Mouse (Mus musculus): ENCODE data around the gene Tmigd1. TPM values are rescaled to one million over a fixed set of nuclear protein-coding genes. Genes with fewer than 3 reads are reported as not detected.

Gene Tmigd1
- polyA plus RNA-seq, 1 experiment from 2014 or later: 0.44 TPM

- TF ChIP-seq CTCF (IDR thresholded peaks at IDR 0.05) (no peak), EP300 (IDR thresholded peaks at IDR 0.05) (no peak)
- H3K4me1 ChIP-seq (ENCODE audit: insufficient read depth, low read depth, low read length): no peaks in the 10 kb centered on the region
- no peak overlapping the region for H3K4me2 ChIP-seq (replicated peaks; ENCODE audit: low read depth, low read length)
- H3K27me3 ChIP-seq (replicated peaks; ENCODE audit: insufficient read depth, low read length): no peaks in the 10 kb centered on the region
- WGBS: 71% methylated on average over 3 of the region's 3 CpGs
- H3K4me3 ChIP-seq (ENCODE audit: low read depth, low read length): no peak overlapping the region
- peak; percentile 62 for DNase-seq (ENCODE audit: low spot score)
- no peaks in the 10 kb centered on the region for H3K36me3 ChIP-seq (ENCODE audit: insufficient read depth, low read length)
- H3K27ac ChIP-seq (ENCODE audit: low read length): no peak overlapping the region
- ATAC-seq: peak; percentile 43
- H3K9ac ChIP-seq (replicated peaks; ENCODE audit: low read depth): no peak overlapping the region
- H3K9me3 ChIP-seq (ENCODE audit: low read length): no peaks in the 10 kb centered on the region
Measured at GRCm38 (mm10) chr11:76861185-76861584, 40.8 kb upstream of the Tmigd1 start.

GRCm38 (mm10) chr11:76872556-76873234 is 29.3 kb upstream of the Tmigd1 start:
- DNase-seq (ENCODE audit: low spot score) (no peak), ATAC-seq (no peak)
- no peak for TF ChIP-seq EP300 (IDR thresholded peaks at IDR 0.05)
- no peak for TF ChIP-seq CTCF (IDR thresholded peaks at IDR 0.05)
- H3K36me3 ChIP-seq (ENCODE audit: insufficient read depth, low read length): no peaks in the 10 kb centered on the region
- H3K27me3 ChIP-seq (replicated peaks; ENCODE audit: insufficient read depth, low read length): no peaks in the 10 kb centered on the region
- H3K9me3 ChIP-seq (ENCODE audit: low read length): no peaks in the 10 kb centered on the region
- H3K4me3 ChIP-seq (ENCODE audit: low read depth, low read length): no peak overlapping the region
- no peak overlapping the region for H3K27ac ChIP-seq (ENCODE audit: low read length)
- no peaks in the 10 kb centered on the region for H3K4me1 ChIP-seq (ENCODE audit: insufficient read depth, low read depth, low read length)
- WGBS: 65% methylated on average over 11 of the region's 11 CpGs
- H3K4me2 ChIP-seq (replicated peaks; ENCODE audit: low read depth, low read length): no peak overlapping the region
- no peak overlapping the region for H3K9ac ChIP-seq (replicated peaks; ENCODE audit: low read depth)

DNA sequence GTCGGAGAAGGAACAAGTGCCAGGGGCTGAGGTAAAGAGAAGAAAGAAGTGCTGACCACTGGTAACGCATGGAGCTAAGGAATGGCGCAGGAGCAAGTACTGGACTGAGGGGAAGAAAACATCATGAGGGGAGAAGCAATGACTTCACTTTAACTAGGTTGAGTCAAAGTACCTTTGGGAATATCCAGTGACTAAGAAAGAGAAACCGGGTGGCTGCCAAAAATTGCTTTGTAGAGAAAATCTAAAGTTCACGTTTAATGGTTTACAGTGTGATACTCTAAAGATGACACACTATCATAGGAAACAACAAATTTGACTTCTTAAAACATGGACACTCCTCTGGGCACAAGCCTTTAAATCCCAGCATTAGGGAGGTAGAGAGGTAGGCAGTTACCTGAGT is 28.1 kb upstream of the Tmigd1 start:
- Histone ChIP-seq H3K27me3 (replicated peaks; ENCODE audit: insufficient read depth, low read length) (no peaks in the 10 kb centered on the region), H3K4me1 (ENCODE audit: insufficient read depth, low read depth, low read length) (no peaks in the 10 kb centered on the region), H3K9ac (replicated peaks; ENCODE audit: low read depth) (no peak overlapping the region), H3K9me3 (ENCODE audit: low read length) (no peaks in the 10 kb centered on the region), H3K4me2 (replicated peaks; ENCODE audit: low read depth, low read length) (no peak overlapping the region), H3K4me3 (ENCODE audit: low read depth, low read length) (no peak overlapping the region), H3K36me3 (ENCODE audit: insufficient read depth, low read length) (no peaks in the 10 kb centered on the region), H3K27ac (ENCODE audit: low read length) (no peak overlapping the region)
- no peak for ATAC-seq
- no peak for TF ChIP-seq EP300 (IDR thresholded peaks at IDR 0.05)
- no peak for TF ChIP-seq CTCF (IDR thresholded peaks at IDR 0.05)
- 84% methylated on average over 5 of the region's 5 CpGs for WGBS
- no peak for DNase-seq (ENCODE audit: low spot score)

GRCm38 (mm10) chr11:76874766-76875165 is 27.2 kb upstream of the Tmigd1 start:
- H3K9ac ChIP-seq (replicated peaks; ENCODE audit: low read depth): no peak overlapping the region
- no peak for TF ChIP-seq EP300 (IDR thresholded peaks at IDR 0.05)
- 0 out of 2 replicates have a peak, but pooled peaks have one; percentile 6 for TF ChIP-seq CTCF (IDR thresholded peaks at IDR 0.05)
- DNase-seq (ENCODE audit: low spot score) (peak; percentile 66), ATAC-seq (peak; percentile 87)
- 44% methylated on average over 6 of the region's 6 CpGs for WGBS
- no peak overlapping the region for H3K4me2 ChIP-seq (replicated peaks; ENCODE audit: low read depth, low read length)
- 0 out of 2 replicates have a peak overlapping the region, but pooled peaks have one; percentile 7 for H3K27ac ChIP-seq (ENCODE audit: low read length)
- no peaks in the 10 kb centered on the region for H3K9me3 ChIP-seq (ENCODE audit: low read length)
- H3K27me3 ChIP-seq (replicated peaks; ENCODE audit: insufficient read depth, low read length): no peaks in the 10 kb centered on the region
- no peaks in the 10 kb centered on the region for H3K4me1 ChIP-seq (ENCODE audit: insufficient read depth, low read depth, low read length)
- H3K36me3 ChIP-seq (ENCODE audit: insufficient read depth, low read length): no peaks in the 10 kb centered on the region
- no peak overlapping the region for H3K4me3 ChIP-seq (ENCODE audit: low read depth, low read length)

GRCm38 (mm10) chr11:76879816-76880215 is 22.1 kb upstream of the Tmigd1 start:
- WGBS: 73% methylated on average over 5 of the region's 5 CpGs
- Histone ChIP-seq H3K27ac (ENCODE audit: low read length) (no peak overlapping the region), H3K9me3 (ENCODE audit: low read length) (no peaks in the 10 kb centered on the region), H3K4me3 (ENCODE audit: low read depth, low read length) (no peak overlapping the region), H3K36me3 (ENCODE audit: insufficient read depth, low read length) (no peaks in the 10 kb centered on the region), H3K9ac (replicated peaks; ENCODE audit: low read depth) (no peak overlapping the region), H3K27me3 (replicated peaks; ENCODE audit: insufficient read depth, low read length) (no peaks in the 10 kb centered on the region), H3K4me2 (replicated peaks; ENCODE audit: low read depth, low read length) (no peak overlapping the region), H3K4me1 (ENCODE audit: insufficient read depth, low read depth, low read length) (no peaks in the 10 kb centered on the region)
- TF ChIP-seq EP300 (IDR thresholded peaks at IDR 0.05) (0 out of 2 replicates have a peak, but pooled peaks have one; percentile 12), CTCF (IDR thresholded peaks at IDR 0.05) (no peak)
- peak; percentile 25; the same call in 1 of the 2 replicates for ATAC-seq
- peak; percentile 71 for DNase-seq (ENCODE audit: low spot score)

GRCm38 (mm10) chr11:76884451-76884850 is 17.5 kb upstream of the Tmigd1 start:
- H3K27ac ChIP-seq (ENCODE audit: low read length): peak overlapping the region; percentile 72
- H3K36me3 ChIP-seq (ENCODE audit: insufficient read depth, low read length): no peaks in the 10 kb centered on the region
- TF ChIP-seq CTCF (IDR thresholded peaks at IDR 0.05): no peak
- TF ChIP-seq EP300 (IDR thresholded peaks at IDR 0.05): peak; percentile 86
- peak; percentile 91 for ATAC-seq
- H3K4me2 ChIP-seq (replicated peaks; ENCODE audit: low read depth, low read length): no peak overlapping the region
- no peak overlapping the region for H3K9ac ChIP-seq (replicated peaks; ENCODE audit: low read depth)
- peak; percentile 92 for DNase-seq (ENCODE audit: low spot score)
- H3K4me1 ChIP-seq (ENCODE audit: insufficient read depth, low read depth, low read length): peaks cover 2% of the 10 kb centered on the region; the same call in 1 of the 2 replicates
- no peak overlapping the region for H3K4me3 ChIP-seq (ENCODE audit: low read depth, low read length)
- 5% methylated on average over 5 of the region's 5 CpGs for WGBS
- no peaks in the 10 kb centered on the region for H3K9me3 ChIP-seq (ENCODE audit: low read length)
- no peaks in the 10 kb centered on the region for H3K27me3 ChIP-seq (replicated peaks; ENCODE audit: insufficient read depth, low read length)

All from lung, postnatal 0 days (tissue).